Mouse (Mus musculus): ENCODE measurements around the gene Rgsl1.

DNA sequence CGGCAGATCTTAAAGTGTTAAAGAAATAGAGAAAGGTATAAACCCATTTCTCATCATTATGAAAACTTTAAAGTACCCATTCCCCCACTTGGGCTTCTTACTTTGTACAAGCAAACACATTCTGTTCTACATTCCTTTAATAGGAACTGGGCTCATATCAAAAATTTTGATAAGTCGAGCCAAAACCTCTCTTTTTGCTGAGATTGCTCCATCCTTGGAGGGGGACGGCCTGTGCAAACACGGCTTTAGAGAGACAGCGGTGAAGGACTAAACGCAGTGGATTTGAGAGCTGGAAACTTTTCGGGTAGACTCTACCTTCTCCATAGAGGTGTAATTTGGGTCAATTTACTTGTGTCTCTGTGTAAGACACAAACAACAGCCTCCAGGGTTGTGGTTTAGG, 41.3 kb downstream of the Rgsl1 start:
- TF ChIP-seq CTCF (IDR thresholded peaks at IDR 0.05; ENCODE audit: control insufficient read depth, insufficient read depth, insufficient read length) (no peak), MYOD1 (IDR thresholded peaks at IDR 0.05; ENCODE audit: control insufficient read depth, insufficient read length, low read depth) (no peak), MAX (IDR thresholded peaks at IDR 0.05) (no peak), USF1 (IDR thresholded peaks at IDR 0.05; ENCODE audit: low read depth) (no peak), MYOG (IDR thresholded peaks at IDR 0.05; ENCODE audit: control insufficient read depth, extremely low read depth, insufficient read length) (no peak), CEBPB (IDR thresholded peaks at IDR 0.05; ENCODE audit: low read depth) (no peak), FOSL1 (IDR thresholded peaks at IDR 0.05; ENCODE audit: insufficient read depth, low read length, poor library complexity, severe bottlenecking) (no peak)
